Mouse (Mus musculus) intestine, embryonic 14.5 days (tissue): ENCODE measurements around the gene Bud13. TPM values are rescaled to one million over a fixed set of nuclear protein-coding genes. Genes with fewer than 3 reads are reported as not detected.
A peak's percentile ranks its signal among the peaks of the same experiment; 100 is the strongest.

Experiments
- ATAC-seq: fragments of 200-750 bp; cut with Nextera tagmentation; replicated peaks from 2 replicates; pipeline ENCODE4 v1.8.0; 2017; ENCODE audit warnings: low read depth, moderate number of reproducible peaks, moderate TSS enrichment, moderate library complexity; ENCODE audit not compliant: low FRiP score, low TSS enrichment
- DNase-seq: peaks from one replicate; pipeline ENCODE4 v3.0.0-alpha.2; 2018; ENCODE audit warnings: low spot score
- H3K27ac ChIP-seq: fragments of 300-500 bp; sonication (generic); 2 replicates; pipeline ENCODE4 v1.5.1; 2014; ENCODE audit warnings: low read depth, mild to moderate bottlenecking, control low read depth
- H3K27me3 ChIP-seq: fragments of 300-500 bp; sonication (generic); replicated peaks from 2 replicates; pipeline ENCODE4 v1.6.1; 2014; ENCODE audit warnings: low read length, control low read depth; ENCODE audit not compliant: control insufficient read depth, insufficient read depth
- H3K36me3 ChIP-seq: fragments of 300-500 bp; sonication (generic); 2 replicates; pipeline ENCODE4 v1.6.1; 2014; ENCODE audit warnings: low read length, control low read depth; ENCODE audit not compliant: control insufficient read depth, insufficient read depth
- H3K4me1 ChIP-seq: fragments of 300-500 bp; sonication (generic); replicated peaks from 2 replicates; pipeline ENCODE4 v1.6.1; 2014; ENCODE audit warnings: low read length, control low read depth, mixed read lengths; ENCODE audit not compliant: control insufficient read depth, insufficient read depth
- H3K4me2 ChIP-seq: fragments of 300-500 bp; sonication (generic); 2 replicates; pipeline ENCODE4 v1.6.1; 2014; ENCODE audit warnings: low read length
- H3K4me3 ChIP-seq: fragments of 300-500 bp; sonication (generic); 2 replicates; pipeline ENCODE4 v1.5.1; 2014; ENCODE audit warnings: low read depth, low read length, control low read depth, mixed read lengths
- H3K9ac ChIP-seq: fragments of 300-500 bp; sonication (generic); 2 replicates; pipeline ENCODE4 v1.6.1; 2014; ENCODE audit warnings: mild to moderate bottlenecking, low read length
- H3K9me3 ChIP-seq: fragments of 300-500 bp; sonication (generic); 2 replicates; pipeline ENCODE4 v1.6.1; 2016; ENCODE audit warnings: low read length, control low read depth; ENCODE audit not compliant: control insufficient read depth
- WGBS: fragments of 180-500 bp; shearing (Covaris S2); extraction: QIAGEN DNeasy Blood & Tissue Kit; methylation state at CpG from one replicate; pipeline ENCODE4 v1.1.7; 2014; 5-methylcytosine and 5-hydroxymethylcytosine counted together
- polyA plus RNA-seq: library from polyadenylated mRNA; unstranded; fragments of >200 nt; fragmentation: Nextera tagmentation; extraction: Ambion mirVana; gene quantifications from 2 replicates; pipeline ENCODE4 v1.2.1, GENCODE M21; 2014

The Bud13 gene
- 25.1 and 25.2 TPM in 2 replicates for polyA plus RNA-seq

- H3K36me3 ChIP-seq: peaks cover 56% of the 10 kb centered on the region
- WGBS: under 1% methylated on average over 55 of the region's 55 CpGs
- H3K4me2 ChIP-seq: peak within 1 kb of the TSS; percentile 61
- peak within 1 kb of the TSS; percentile 75 for H3K27ac ChIP-seq
- H3K4me1 ChIP-seq: peaks cover 5% of the 10 kb centered on the region
- ATAC-seq (peak; percentile 92), DNase-seq (peak; percentile 99)
- H3K27me3 ChIP-seq: no peaks in the 10 kb centered on the region
- peak within 1 kb of the TSS; percentile 69 for H3K9ac ChIP-seq
- H3K4me3 ChIP-seq: peak within 1 kb of the TSS; percentile 64
- H3K9me3 ChIP-seq: no peaks in the 10 kb centered on the region
Measured at GRCm38 (mm10) chr9:46282631-46283436, at the start of gene Bud13. Gene Bud13, plus strand, starts transcription at chr9:46283008.

GRCm38 (mm10) chr9:46235196-46235595 is 47.6 kb upstream of the Bud13 start:
- Histone ChIP-seq H3K4me2 (no peak overlapping the region), H3K27me3 (no peaks in the 10 kb centered on the region), H3K9ac (no peak overlapping the region), H3K4me1 (0 out of 2 replicates have a peak, but pooled peaks cover 5% of the 10 kb centered on the region), H3K4me3 (no peak overlapping the region), H3K9me3 (no peaks in the 10 kb centered on the region), H3K36me3 (no peaks in the 10 kb centered on the region), H3K27ac (no peak overlapping the region)
- WGBS: 71% methylated on average over 6 of the region's 6 CpGs
- ATAC-seq (no peak; the same call in 1 of the 2 replicates), DNase-seq (no peak)

- Histone ChIP-seq H3K27me3 (no peaks in the 10 kb centered on the region), H3K4me3 (no peak within 1 kb of the TSS), H3K4me1 (0 out of 2 replicates have a peak, but pooled peaks cover 3% of the 10 kb centered on the region), H3K9me3 (no peaks in the 10 kb centered on the region), H3K27ac (no peak within 1 kb of the TSS), H3K36me3 (no peaks in the 10 kb centered on the region), H3K4me2 (no peak within 1 kb of the TSS), H3K9ac (no peak within 1 kb of the TSS)
- no peak for ATAC-seq
- DNase-seq: no peak
Measured at GRCm38 (mm10) chr9:46235596-46235648, 47.4 kb upstream of the Bud13 start, which contains the start of gene Apoc3. Gene Apoc3, minus strand, starts transcription at chr9:46235636.

DNA sequence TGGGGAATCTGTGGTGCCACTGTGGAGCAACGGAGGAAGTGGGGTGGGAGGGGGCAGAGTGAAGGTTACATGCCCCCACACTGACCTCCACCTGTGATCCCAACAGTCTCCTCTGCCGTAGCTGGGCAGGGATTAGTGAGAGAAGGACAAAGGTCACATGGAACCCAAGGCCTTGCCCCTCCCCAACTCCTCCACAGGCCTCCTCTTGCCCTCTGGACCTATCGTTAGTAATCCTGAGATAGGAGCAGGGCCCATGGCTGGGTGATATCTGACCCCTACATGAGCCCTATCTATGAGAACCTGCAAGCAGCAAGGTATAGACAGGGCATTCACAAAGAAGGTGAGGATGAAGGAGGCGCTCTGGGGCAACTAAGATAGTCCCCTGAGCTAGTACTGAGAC is 47.2 kb upstream of the Bud13 start:
- no peaks in the 10 kb centered on the region for H3K27me3 ChIP-seq
- H3K36me3 ChIP-seq: no peaks in the 10 kb centered on the region
- H3K27ac ChIP-seq: no peak overlapping the region
- no peaks in the 10 kb centered on the region for H3K9me3 ChIP-seq
- 0 out of 2 replicates have a peak, but pooled peaks have one; percentile 28 for ATAC-seq
- no peak overlapping the region for H3K4me3 ChIP-seq
- DNase-seq: no peak
- H3K4me2 ChIP-seq: no peak overlapping the region
- no peak overlapping the region for H3K9ac ChIP-seq
- 0 out of 2 replicates have a peak, but pooled peaks cover under 1% of the 10 kb centered on the region for H3K4me1 ChIP-seq
- WGBS: 49% methylated on average over 4 of the region's 4 CpGs

DNA sequence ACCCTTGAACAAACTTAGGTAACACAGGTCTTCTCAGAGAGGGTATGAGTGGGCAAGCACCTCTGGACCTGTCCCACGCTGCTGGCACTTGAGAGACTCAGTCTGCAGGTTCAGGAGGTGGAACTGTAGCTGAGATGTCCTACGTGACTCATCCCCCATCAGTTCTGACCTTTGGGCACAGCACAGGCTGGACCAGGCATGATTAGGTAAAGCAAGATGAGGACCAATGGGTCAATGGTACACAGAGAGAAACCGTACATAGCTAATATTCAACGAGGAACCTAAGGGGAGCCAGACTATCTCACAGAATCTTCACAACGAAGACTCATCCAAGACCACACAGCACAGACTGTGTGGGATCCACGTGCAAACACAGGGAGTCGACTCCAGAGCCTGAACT is 44.0 kb upstream of the Bud13 start:
- H3K9ac ChIP-seq: no peak overlapping the region
- H3K4me3 ChIP-seq: no peak overlapping the region
- 0 out of 2 replicates have a peak, but pooled peaks cover 3% of the 10 kb centered on the region for H3K4me1 ChIP-seq
- no peak overlapping the region for H3K4me2 ChIP-seq
- DNase-seq: no peak
- H3K27ac ChIP-seq: no peak overlapping the region
- no peaks in the 10 kb centered on the region for H3K9me3 ChIP-seq
- H3K36me3 ChIP-seq: no peaks in the 10 kb centered on the region
- 88% methylated on average over 7 of the region's 7 CpGs for WGBS
- H3K27me3 ChIP-seq: no peaks in the 10 kb centered on the region
- no peak for ATAC-seq

DNA sequence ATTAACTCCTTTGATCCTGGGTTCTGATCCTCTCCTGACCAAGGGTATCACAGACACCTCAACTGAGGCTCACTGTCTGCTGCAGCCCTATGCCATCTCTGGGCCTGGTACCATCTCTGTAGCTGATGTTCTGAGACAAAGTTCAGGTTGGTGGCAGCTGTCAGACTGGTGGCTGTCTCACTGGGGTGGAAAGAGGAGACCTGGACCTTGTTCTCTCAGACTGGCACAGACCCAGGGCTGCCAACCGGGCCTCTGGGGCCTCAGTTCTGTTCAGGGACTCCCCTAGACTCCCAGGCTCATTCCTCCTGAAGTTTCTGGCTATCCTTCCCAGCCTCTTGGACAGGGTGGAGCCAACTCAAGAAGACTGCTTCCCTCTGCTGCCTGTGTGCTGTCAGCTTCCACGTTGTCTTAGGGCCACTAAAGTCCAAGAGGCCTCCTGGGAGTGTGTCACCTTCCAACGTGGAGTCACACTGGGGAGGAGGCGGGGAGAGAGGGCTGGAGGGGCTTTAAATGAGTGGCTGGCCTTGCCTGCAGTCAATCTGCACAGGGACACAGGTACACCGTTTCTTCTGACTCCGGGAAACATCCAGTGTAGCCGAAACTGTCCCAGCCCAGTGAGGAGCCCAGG is 42.2 kb upstream of the Bud13 start, which contains the start of gene Apoa4:
TSS of gene Apoa4 (plus strand) at position 171 of the 628 bp plus-strand sequence.
- no peak within 1 kb of the TSS for H3K4me3 ChIP-seq
- ATAC-seq (no peak), DNase-seq (no peak)
- no peak within 1 kb of the TSS for H3K4me2 ChIP-seq
- no peaks in the 10 kb centered on the region for H3K27me3 ChIP-seq
- H3K9ac ChIP-seq: no peak within 1 kb of the TSS
- no peaks in the 10 kb centered on the region for H3K9me3 ChIP-seq
- 54% methylated on average over 7 of the region's 7 CpGs for WGBS
- no peak within 1 kb of the TSS for H3K27ac ChIP-seq
- no peaks in the 10 kb centered on the region for H3K36me3 ChIP-seq
- H3K4me1 ChIP-seq: 0 out of 2 replicates have a peak, but pooled peaks cover 3% of the 10 kb centered on the region

- DNase-seq: no peak
Measured at GRCm38 (mm10) chr9:46241818-46242217, 41.0 kb upstream of the Bud13 start.

DNA sequence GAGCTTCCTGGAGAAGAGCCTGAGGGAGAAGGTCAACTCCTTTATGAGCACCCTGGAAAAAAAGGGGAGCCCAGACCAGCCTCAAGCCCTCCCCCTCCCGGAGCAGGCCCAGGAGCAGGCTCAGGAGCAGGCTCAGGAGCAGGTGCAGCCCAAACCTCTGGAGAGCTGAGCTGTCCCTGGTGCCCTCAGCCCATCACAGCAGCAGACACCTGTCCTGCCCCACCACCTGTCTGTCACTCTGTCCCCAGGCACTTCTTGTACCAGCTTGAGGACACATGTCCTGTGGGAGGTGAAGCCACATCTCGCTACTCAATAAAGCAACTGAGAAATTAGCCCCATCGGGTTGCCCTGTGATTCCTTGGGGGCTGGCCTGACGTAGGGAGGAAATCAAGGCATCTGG is 39.7 kb upstream of the Bud13 start:
- Histone ChIP-seq H3K4me3 (no peak overlapping the region), H3K4me1 (0 out of 2 replicates have a peak, but pooled peaks cover 3% of the 10 kb centered on the region), H3K27ac (no peak overlapping the region), H3K27me3 (no peaks in the 10 kb centered on the region), H3K36me3 (no peaks in the 10 kb centered on the region), H3K9me3 (no peaks in the 10 kb centered on the region), H3K9ac (no peak overlapping the region), H3K4me2 (no peak overlapping the region)
- WGBS: 73% methylated on average over 4 of the region's 4 CpGs
- no peak for DNase-seq
- ATAC-seq: no peak

More at GRCm38 (mm10) chr9:46241818-46242217, 41.0 kb upstream of the Bud13 start:
- H3K36me3 ChIP-seq: no peaks in the 10 kb centered on the region
- no peak overlapping the region for H3K4me2 ChIP-seq
- no peak overlapping the region for H3K4me3 ChIP-seq
- no peak overlapping the region for H3K27ac ChIP-seq
- no peaks in the 10 kb centered on the region for H3K27me3 ChIP-seq
- no peaks in the 10 kb centered on the region for H3K9me3 ChIP-seq
- WGBS: 51% methylated on average over 2 of the region's 2 CpGs
- H3K9ac ChIP-seq: no peak overlapping the region
- ATAC-seq: peak; percentile 64
- 0 out of 2 replicates have a peak, but pooled peaks cover 3% of the 10 kb centered on the region for H3K4me1 ChIP-seq
